Mouse (Mus musculus): Measurements from ENCODE around the gene Insl6. TPM values are rescaled to one million over a fixed set of nuclear protein-coding genes. Genes with fewer than 3 reads are reported as not detected.

Gene Insl6
- polyA plus RNA-seq, 1 experiment from 2014 or later, result 8.0 TPM

GRCm38 (mm10) chr19:29336624-29337023 is 11.5 kb upstream of the Insl6 start:
- Histone ChIP-seq H3K9me3 (ENCODE audit: control insufficient read depth, low read length) (no peaks in the 10 kb centered on the region), H3K4me3 (ENCODE audit: low read depth, low read length) (no peak overlapping the region), H3K9ac (ENCODE audit: low read length) (no peak overlapping the region), H3K36me3 (ENCODE audit: control insufficient read depth, insufficient read depth, low read length) (no peaks in the 10 kb centered on the region), H3K4me1 (ENCODE audit: control insufficient read depth, insufficient read depth, low read length) (peaks cover 3% of the 10 kb centered on the region), H3K27ac (ENCODE audit: low read depth, low read length) (no peak overlapping the region), H3K4me2 (no peak overlapping the region), H3K27me3 (ENCODE audit: control insufficient read depth, insufficient read depth, low read length) (no peaks in the 10 kb centered on the region)
- 77% methylated on average over 2 of the region's 2 CpGs for WGBS
- ATAC-seq (ENCODE audit: low FRiP score), result no peak
- no peak for DNase-seq (ENCODE audit: low spot score, missing footprints)

GRCm38 (mm10) chr19:29334068-29334745 is 9.1 kb upstream of the Insl6 start, which contains the start of gene Rln1:
TSS of gene Rln1 (minus strand) at chr19:29334670.
- Histone ChIP-seq H3K4me3 (ENCODE audit: low read depth, low read length) (peak within 1 kb of the TSS; percentile 42), H3K36me3 (ENCODE audit: control insufficient read depth, insufficient read depth, low read length) (no peaks in the 10 kb centered on the region), H3K4me1 (ENCODE audit: control insufficient read depth, insufficient read depth, low read length) (peaks cover 3% of the 10 kb centered on the region), H3K27ac (ENCODE audit: low read depth, low read length) (no peak within 1 kb of the TSS), H3K27me3 (ENCODE audit: control insufficient read depth, insufficient read depth, low read length) (no peaks in the 10 kb centered on the region), H3K4me2 (peak within 1 kb of the TSS; percentile 74), H3K9me3 (ENCODE audit: control insufficient read depth, low read length) (no peaks in the 10 kb centered on the region), H3K9ac (ENCODE audit: low read length) (peak within 1 kb of the TSS; percentile 72)
- 3% methylated on average over 23 of the region's 23 CpGs for whole genome bisulfite sequencing
- DNase-seq (ENCODE audit: low spot score, missing footprints), result peak; percentile 94
- peak; percentile 64; the same call in 1 of the 2 replicates for ATAC-seq (ENCODE audit: low FRiP score)

GRCm38 (mm10) chr19:29326822-29327552 is 1.8 kb upstream of the Insl6 start:
- no peak overlapping the region for H3K27ac ChIP-seq (ENCODE audit: low read depth, low read length)
- ATAC-seq (ENCODE audit: low FRiP score) (no peak), DNase-seq (ENCODE audit: low spot score, missing footprints) (no peak)
- no peaks in the 10 kb centered on the region for H3K36me3 ChIP-seq (ENCODE audit: control insufficient read depth, insufficient read depth, low read length)
- H3K4me3 ChIP-seq (ENCODE audit: low read depth, low read length), result no peak overlapping the region
- H3K27me3 ChIP-seq (ENCODE audit: control insufficient read depth, insufficient read depth, low read length), result no peaks in the 10 kb centered on the region
- H3K4me2 ChIP-seq, result no peak overlapping the region
- no peaks in the 10 kb centered on the region for H3K4me1 ChIP-seq (ENCODE audit: control insufficient read depth, insufficient read depth, low read length)
- H3K9me3 ChIP-seq (ENCODE audit: control insufficient read depth, low read length), result no peaks in the 10 kb centered on the region
- 85% methylated on average over 13 of the region's 13 CpGs for WGBS
- no peak overlapping the region for H3K9ac ChIP-seq (ENCODE audit: low read length)

- WGBS, result 90% methylated on average over 4 of the region's 4 CpGs
- H3K27me3 ChIP-seq (ENCODE audit: control insufficient read depth, insufficient read depth, low read length), result no peaks in the 10 kb centered on the region
- H3K9me3 ChIP-seq (ENCODE audit: control insufficient read depth, low read length), result no peaks in the 10 kb centered on the region
- no peak overlapping the region for H3K9ac ChIP-seq (ENCODE audit: low read length)
- no peak overlapping the region for H3K4me3 ChIP-seq (ENCODE audit: low read depth, low read length)
- ATAC-seq (ENCODE audit: low FRiP score) (no peak), DNase-seq (ENCODE audit: low spot score, missing footprints) (no peak)
- H3K4me1 ChIP-seq (ENCODE audit: control insufficient read depth, insufficient read depth, low read length), result no peaks in the 10 kb centered on the region
- no peak overlapping the region for H3K27ac ChIP-seq (ENCODE audit: low read depth, low read length)
- H3K4me2 ChIP-seq, result no peak overlapping the region
- H3K36me3 ChIP-seq (ENCODE audit: control insufficient read depth, insufficient read depth, low read length), result no peaks in the 10 kb centered on the region
Observed at GRCm38 (mm10) chr19:29326396-29326795, 1.2 kb upstream of the Insl6 start.

GRCm38 (mm10) chr19:29325852-29326180 is 660 bp upstream of the Insl6 start:
- DNase-seq (ENCODE audit: low spot score, missing footprints), result no peak
- Histone ChIP-seq H3K9me3 (ENCODE audit: control insufficient read depth, low read length) (no peaks in the 10 kb centered on the region), H3K36me3 (ENCODE audit: control insufficient read depth, insufficient read depth, low read length) (no peaks in the 10 kb centered on the region), H3K27me3 (ENCODE audit: control insufficient read depth, insufficient read depth, low read length) (no peaks in the 10 kb centered on the region), H3K9ac (ENCODE audit: low read length) (no peak overlapping the region), H3K4me1 (ENCODE audit: control insufficient read depth, insufficient read depth, low read length) (no peaks in the 10 kb centered on the region), H3K27ac (ENCODE audit: low read depth, low read length) (no peak overlapping the region), H3K4me3 (ENCODE audit: low read depth, low read length) (no peak overlapping the region), H3K4me2 (peak overlapping the region; percentile 55; the same call in 1 of the 2 replicates)
- no peak for ATAC-seq (ENCODE audit: low FRiP score)
- 68% methylated on average over 9 of the region's 9 CpGs for WGBS

- ATAC-seq (ENCODE audit: low FRiP score), result no peak
- Histone ChIP-seq H3K4me2 (no peak overlapping the region), H3K9ac (ENCODE audit: low read length) (no peak overlapping the region), H3K27ac (ENCODE audit: low read depth, low read length) (no peak overlapping the region), H3K27me3 (ENCODE audit: control insufficient read depth, insufficient read depth, low read length) (no peaks in the 10 kb centered on the region), H3K4me3 (ENCODE audit: low read depth, low read length) (no peak overlapping the region), H3K4me1 (ENCODE audit: control insufficient read depth, insufficient read depth, low read length) (no peaks in the 10 kb centered on the region), H3K36me3 (ENCODE audit: control insufficient read depth, insufficient read depth, low read length) (no peaks in the 10 kb centered on the region), H3K9me3 (ENCODE audit: control insufficient read depth, low read length) (no peaks in the 10 kb centered on the region)
- no peak for DNase-seq (ENCODE audit: low spot score, missing footprints)
- 80% methylated on average over 8 of the region's 8 CpGs for WGBS
Observed at GRCm38 (mm10) chr19:29323416-29324049, 1.6 kb downstream of the Insl6 start.

- ATAC-seq (ENCODE audit: low FRiP score) (no peak), DNase-seq (ENCODE audit: low spot score, missing footprints) (no peak)
- H3K4me2 ChIP-seq, result no peak overlapping the region
- H3K4me1 ChIP-seq (ENCODE audit: control insufficient read depth, insufficient read depth, low read length), result no peaks in the 10 kb centered on the region
- no peak overlapping the region for H3K27ac ChIP-seq (ENCODE audit: low read depth, low read length)
- no peak overlapping the region for H3K4me3 ChIP-seq (ENCODE audit: low read depth, low read length)
- WGBS, result 76% methylated on average over 7 of the region's 7 CpGs
- no peaks in the 10 kb centered on the region for H3K36me3 ChIP-seq (ENCODE audit: control insufficient read depth, insufficient read depth, low read length)
- no peaks in the 10 kb centered on the region for H3K27me3 ChIP-seq (ENCODE audit: control insufficient read depth, insufficient read depth, low read length)
- peaks cover 6% of the 10 kb centered on the region; the same call in 1 of the 2 replicates for H3K9me3 ChIP-seq (ENCODE audit: control insufficient read depth, low read length)
- no peak overlapping the region for H3K9ac ChIP-seq (ENCODE audit: low read length)
Observed at GRCm38 (mm10) chr19:29312661-29313060, 12.5 kb downstream of the Insl6 start.

GRCm38 (mm10) chr19:29311791-29312190 is 13.4 kb downstream of the Insl6 start:
- Histone ChIP-seq H3K4me3 (ENCODE audit: low read depth, low read length) (no peak overlapping the region), H3K4me2 (no peak overlapping the region), H3K36me3 (ENCODE audit: control insufficient read depth, insufficient read depth, low read length) (no peaks in the 10 kb centered on the region), H3K9me3 (ENCODE audit: control insufficient read depth, low read length) (peaks cover 6% of the 10 kb centered on the region; the same call in 1 of the 2 replicates), H3K9ac (ENCODE audit: low read length) (no peak overlapping the region), H3K27me3 (ENCODE audit: control insufficient read depth, insufficient read depth, low read length) (no peaks in the 10 kb centered on the region), H3K27ac (ENCODE audit: low read depth, low read length) (no peak overlapping the region), H3K4me1 (ENCODE audit: control insufficient read depth, insufficient read depth, low read length) (no peaks in the 10 kb centered on the region)
- DNase-seq (ENCODE audit: low spot score, missing footprints) (no peak), ATAC-seq (ENCODE audit: low FRiP score) (no peak)
- 95% methylated on average over 8 of the region's 8 CpGs for whole genome bisulfite sequencing

GRCm38 (mm10) chr19:29308832-29309231 is 16.3 kb downstream of the Insl6 start:
- DNase-seq (ENCODE audit: low spot score, missing footprints), result no peak
- Histone ChIP-seq H3K9me3 (ENCODE audit: control insufficient read depth, low read length) (no peaks in the 10 kb centered on the region), H3K4me2 (no peak overlapping the region), H3K27me3 (ENCODE audit: control insufficient read depth, insufficient read depth, low read length) (no peaks in the 10 kb centered on the region), H3K4me3 (ENCODE audit: low read depth, low read length) (no peak overlapping the region), H3K4me1 (ENCODE audit: control insufficient read depth, insufficient read depth, low read length) (no peaks in the 10 kb centered on the region), H3K27ac (ENCODE audit: low read depth, low read length) (no peak overlapping the region), H3K36me3 (ENCODE audit: control insufficient read depth, insufficient read depth, low read length) (no peaks in the 10 kb centered on the region), H3K9ac (ENCODE audit: low read length) (no peak overlapping the region)
- ATAC-seq (ENCODE audit: low FRiP score), result no peak
